Mouse (Mus musculus): Measurements from ENCODE around the gene Dohh. TPM values are rescaled to one million over a fixed set of nuclear protein-coding genes. Genes with fewer than 3 reads are reported as not detected.
A peak's percentile ranks its signal among the peaks of the same experiment; 100 is the strongest.

Dohh gene
- polyA plus RNA-seq, 1 experiment from 2014 or later, result 74.5 TPM

- H3K27ac ChIP-seq, result peak overlapping the region; percentile 94
- no peaks in the 10 kb centered on the region for H3K27me3 ChIP-seq (replicated peaks)
- H3K4me3 ChIP-seq, result peak overlapping the region; percentile 8; the same call in 1 of the 2 replicates
- H3K9me3 ChIP-seq (replicated peaks), result no peaks in the 10 kb centered on the region
- ATAC-seq, result no peak
- H3K4me1 ChIP-seq, result peaks cover 92% of the 10 kb centered on the region
- peaks cover 54% of the 10 kb centered on the region for H3K36me3 ChIP-seq
- H3K4me2 ChIP-seq, result peak overlapping the region; percentile 96
- WGBS (ENCODE audit: insufficient replicate concordance), result 66% methylated on average over 8 of the region's 8 CpGs
- peak overlapping the region; percentile 100 for H3K9ac ChIP-seq
Observed at GRCm38 (mm10) chr10:81360721-81361120, 23.5 kb upstream of the Dohh start.

DNA sequence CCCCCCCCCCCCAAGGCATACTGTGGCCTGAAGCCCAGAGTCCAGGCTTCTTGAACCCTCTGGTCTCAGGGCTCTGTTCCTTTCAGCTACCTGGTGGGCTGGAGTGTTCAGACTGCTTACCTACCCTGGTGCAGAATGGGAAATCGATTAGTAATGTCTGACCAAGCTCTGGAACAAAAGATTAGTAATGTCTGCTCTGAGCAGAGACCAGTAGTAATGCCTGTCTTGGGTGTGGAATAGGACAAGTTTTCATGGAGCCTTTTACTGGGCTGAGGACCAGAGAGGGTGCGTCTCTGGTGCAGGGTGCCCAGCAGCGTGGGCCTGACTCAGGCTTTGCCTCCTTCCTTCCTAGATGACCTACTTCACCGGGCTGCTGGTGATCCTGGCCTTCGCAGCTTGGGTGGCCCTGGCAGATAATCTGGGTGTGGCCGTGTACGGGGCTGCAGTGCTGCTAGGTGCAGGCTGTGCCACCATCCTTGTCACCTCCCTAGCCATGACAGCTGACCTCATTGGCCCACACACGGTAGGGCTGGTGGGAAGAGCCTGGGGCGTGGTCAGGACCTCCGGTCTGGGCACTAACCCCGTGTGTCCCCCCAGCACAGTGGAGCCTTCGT lies 21.8 kb upstream of the Dohh start:
- peak; percentile 87 for ATAC-seq
- Histone ChIP-seq H3K9me3 (replicated peaks) (no peaks in the 10 kb centered on the region), H3K27me3 (replicated peaks) (no peaks in the 10 kb centered on the region), H3K9ac (peak overlapping the region; percentile 62), H3K36me3 (peaks cover 69% of the 10 kb centered on the region), H3K27ac (peak overlapping the region; percentile 94), H3K4me1 (peaks cover 93% of the 10 kb centered on the region), H3K4me2 (peak overlapping the region; percentile 96), H3K4me3 (peak overlapping the region; percentile 25)
- 32% methylated on average over 12 of the region's 12 CpGs for WGBS (ENCODE audit: insufficient replicate concordance)

DNA sequence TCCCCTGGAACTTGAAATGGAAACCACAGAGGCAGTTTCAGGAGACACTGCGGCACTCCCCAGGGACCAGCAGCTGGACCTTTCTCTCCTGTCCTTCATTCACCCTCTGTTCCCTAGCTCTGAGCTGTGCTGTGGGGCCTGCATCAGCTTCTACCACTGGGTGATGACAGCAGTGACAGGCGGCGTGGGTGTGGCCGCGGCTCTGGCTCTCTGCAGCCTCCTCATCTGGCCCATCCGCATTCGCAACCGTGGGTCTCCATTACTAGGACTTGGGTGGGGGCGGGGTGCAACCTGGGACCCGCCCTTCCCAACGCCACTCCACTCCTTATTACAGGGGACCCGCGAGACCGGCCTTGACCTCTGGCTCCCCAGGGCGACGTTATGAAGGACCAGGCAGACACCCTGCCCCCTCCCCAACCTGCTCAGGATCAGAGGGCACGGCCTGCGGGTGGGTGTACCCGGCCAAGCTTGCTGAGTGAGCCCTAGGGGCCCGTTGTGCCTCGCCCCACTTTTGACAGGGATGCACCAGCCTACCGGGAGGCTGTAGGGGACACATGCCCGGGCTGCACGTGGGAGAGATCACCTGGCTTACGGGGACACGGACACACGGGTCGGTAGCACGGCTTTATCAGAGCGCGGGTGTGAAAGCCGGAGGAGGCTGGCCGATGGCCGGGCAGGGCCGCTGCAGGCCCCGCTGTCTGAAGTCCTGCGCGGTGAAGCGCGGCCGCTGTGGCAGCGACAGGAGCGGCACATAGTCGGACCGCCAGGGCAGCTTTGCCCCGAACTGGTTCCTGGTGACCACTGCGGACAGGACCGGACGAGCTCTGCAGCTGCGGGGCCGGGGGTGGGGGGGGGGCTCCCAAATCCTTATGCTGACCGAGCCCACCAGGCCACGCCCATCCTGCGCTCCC lies 20.5 kb upstream of the Dohh start:
- WGBS (ENCODE audit: insufficient replicate concordance), result 38% methylated on average over 54 of the region's 54 CpGs
- Histone ChIP-seq H3K27me3 (replicated peaks) (no peaks in the 10 kb centered on the region), H3K4me1 (peaks cover 84% of the 10 kb centered on the region), H3K27ac (peak overlapping the region; percentile 94), H3K9me3 (replicated peaks) (no peaks in the 10 kb centered on the region), H3K4me2 (peak overlapping the region; percentile 96), H3K36me3 (peaks cover 82% of the 10 kb centered on the region), H3K4me3 (peak overlapping the region; percentile 7), H3K9ac (peak overlapping the region; percentile 62)
- peak; percentile 30 for ATAC-seq

- Histone ChIP-seq H3K36me3 (peaks cover 85% of the 10 kb centered on the region), H3K4me3 (0 out of 2 replicates have a peak overlapping the region, but pooled peaks have one; percentile 3), H3K9ac (peak overlapping the region; percentile 62), H3K9me3 (replicated peaks) (no peaks in the 10 kb centered on the region), H3K4me1 (peaks cover 74% of the 10 kb centered on the region), H3K27me3 (replicated peaks) (no peaks in the 10 kb centered on the region), H3K27ac (peak overlapping the region; percentile 94), H3K4me2 (peak overlapping the region; percentile 96)
- ATAC-seq, result no peak
- WGBS (ENCODE audit: insufficient replicate concordance), result 50% methylated on average over 28 of the region's 28 CpGs
Observed at GRCm38 (mm10) chr10:81364666-81365065, 19.6 kb upstream of the Dohh start.

DNA sequence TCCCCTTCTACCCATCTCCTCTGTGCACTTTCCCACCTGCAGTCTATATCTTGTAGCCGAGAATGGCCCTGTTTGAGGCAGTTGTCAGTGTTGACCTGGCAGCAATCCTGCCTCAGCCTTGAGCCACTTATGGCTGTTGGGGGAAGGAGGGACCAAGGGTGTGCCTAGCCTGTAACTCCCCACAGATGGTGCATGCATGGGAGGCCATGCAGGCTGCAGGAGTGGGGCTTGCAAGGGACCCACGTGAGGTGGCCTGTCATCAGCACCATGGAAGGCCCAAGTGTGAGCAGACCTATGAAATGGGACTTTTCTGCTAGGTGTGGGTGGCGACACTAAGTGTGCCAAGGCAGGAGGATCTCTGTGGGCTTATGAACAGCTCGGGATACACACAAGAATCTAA lies 19.2 kb upstream of the Dohh start:
- Histone ChIP-seq H3K4me2 (peak overlapping the region; percentile 96), H3K27me3 (replicated peaks) (no peaks in the 10 kb centered on the region), H3K27ac (peak overlapping the region; percentile 94), H3K9ac (0 out of 2 replicates have a peak overlapping the region, but pooled peaks have one; percentile 62), H3K4me3 (no peak overlapping the region), H3K4me1 (peaks cover 70% of the 10 kb centered on the region), H3K9me3 (replicated peaks) (no peaks in the 10 kb centered on the region), H3K36me3 (peaks cover 85% of the 10 kb centered on the region)
- 46% methylated on average over 4 of the region's 4 CpGs for WGBS (ENCODE audit: insufficient replicate concordance)
- no peak for ATAC-seq

GRCm38 (mm10) chr10:81365672-81366476 lies 18.4 kb upstream of the Dohh start, which contains the start of gene 4930404N11Rik:
Gene 4930404N11Rik (minus strand): TSS chr10:81365816.
- WGBS (ENCODE audit: insufficient replicate concordance), result 31% methylated on average over 12 of the region's 12 CpGs
- H3K4me1 ChIP-seq, result peaks cover 62% of the 10 kb centered on the region
- peak within 1 kb of the TSS; percentile 96 for H3K4me2 ChIP-seq
- H3K4me3 ChIP-seq, result 0 out of 2 replicates have a peak within 1 kb of the TSS, but pooled peaks have one; percentile 3
- no peak for ATAC-seq
- H3K27ac ChIP-seq, result peak within 1 kb of the TSS; percentile 94
- H3K9ac ChIP-seq, result peak within 1 kb of the TSS; percentile 62
- H3K9me3 ChIP-seq (replicated peaks), result no peaks in the 10 kb centered on the region
- H3K36me3 ChIP-seq, result peaks cover 85% of the 10 kb centered on the region
- no peaks in the 10 kb centered on the region for H3K27me3 ChIP-seq (replicated peaks)

DNA sequence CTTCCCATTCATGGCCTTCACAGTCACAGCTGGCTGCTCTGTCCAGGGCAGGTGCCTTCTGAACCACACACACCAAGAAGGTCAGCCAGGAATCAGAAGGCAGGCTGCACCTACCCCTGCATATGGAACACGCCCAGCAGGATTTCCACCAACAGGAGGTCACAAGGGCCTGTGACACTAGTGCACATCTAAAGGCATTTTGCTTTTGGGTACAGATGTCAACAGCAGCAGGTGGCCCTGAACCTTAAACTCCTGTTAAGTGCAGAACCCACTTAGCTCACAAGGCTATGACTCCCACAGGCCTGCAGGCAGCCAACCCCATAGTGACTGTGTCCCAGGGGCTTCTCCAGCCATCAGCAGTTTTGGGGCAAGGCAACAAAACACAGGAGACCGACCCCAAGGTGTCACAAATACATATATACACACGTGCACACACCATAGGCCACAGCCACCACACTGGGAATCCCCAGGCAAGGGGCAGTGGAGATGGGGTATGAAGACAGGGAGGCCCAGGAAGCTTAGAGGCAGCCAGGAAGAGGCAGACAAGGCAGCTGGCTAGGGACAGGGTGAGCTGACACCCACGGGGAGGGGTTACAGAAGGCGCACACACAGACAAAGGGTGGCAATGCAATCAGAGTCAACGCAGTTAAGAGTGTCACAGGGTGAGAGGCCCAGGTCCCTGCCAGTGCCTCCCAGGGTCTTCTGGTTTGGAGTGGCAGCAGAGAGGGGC lies 17.6 kb upstream of the Dohh start:
- Histone ChIP-seq H3K27ac (peak overlapping the region; percentile 94), H3K4me2 (no peak overlapping the region), H3K36me3 (peaks cover 85% of the 10 kb centered on the region), H3K4me1 (peaks cover 55% of the 10 kb centered on the region), H3K9me3 (replicated peaks) (no peaks in the 10 kb centered on the region), H3K9ac (no peak overlapping the region), H3K27me3 (replicated peaks) (no peaks in the 10 kb centered on the region), H3K4me3 (no peak overlapping the region)
- 68% methylated on average over 6 of the region's 6 CpGs for WGBS (ENCODE audit: insufficient replicate concordance)
- no peak for ATAC-seq

DNA sequence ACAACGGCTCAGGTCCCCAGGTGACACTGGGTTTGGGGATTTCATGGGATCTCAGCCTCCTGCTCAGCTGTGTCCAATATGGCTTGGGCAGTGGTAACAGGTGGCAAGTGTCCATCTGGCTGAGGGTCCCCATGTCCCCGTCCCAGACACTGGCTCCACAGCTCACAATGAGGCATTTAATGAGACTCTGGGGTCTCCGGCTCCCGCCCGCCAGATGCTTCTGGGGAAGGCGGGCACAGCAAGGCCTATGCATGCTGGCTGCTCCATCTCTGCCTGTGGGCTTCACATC lies 17.1 kb upstream of the Dohh start:
- Histone ChIP-seq H3K4me3 (no peak overlapping the region), H3K9me3 (replicated peaks) (no peaks in the 10 kb centered on the region), H3K4me1 (peaks cover 50% of the 10 kb centered on the region), H3K9ac (no peak overlapping the region), H3K36me3 (peaks cover 85% of the 10 kb centered on the region), H3K27ac (0 out of 2 replicates have a peak overlapping the region, but pooled peaks have one; percentile 94), H3K27me3 (replicated peaks) (no peaks in the 10 kb centered on the region), H3K4me2 (no peak overlapping the region)
- WGBS (ENCODE audit: insufficient replicate concordance), result 90% methylated on average over 6 of the region's 6 CpGs
- no peak for ATAC-seq

DNA sequence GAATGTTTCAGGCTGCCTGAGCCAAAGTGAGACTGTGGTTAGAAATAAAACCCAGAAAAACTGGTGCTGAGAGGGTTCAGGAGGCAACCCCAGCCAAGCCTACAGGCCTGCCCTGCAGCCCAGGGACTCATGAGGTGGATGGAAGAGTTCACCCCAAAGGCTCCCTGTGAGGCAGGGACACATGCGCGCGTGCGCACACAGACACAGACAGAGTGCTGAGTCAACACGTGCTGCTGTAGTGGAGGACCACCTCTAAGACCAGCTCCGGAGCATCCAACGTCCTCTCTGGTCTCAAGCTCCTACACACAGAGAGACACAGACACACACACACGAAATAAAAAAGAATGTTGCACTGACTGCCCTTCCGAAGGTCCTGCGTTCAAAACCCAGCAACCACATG lies 8.9 kb upstream of the Dohh start:
- no peak for ATAC-seq

DNA sequence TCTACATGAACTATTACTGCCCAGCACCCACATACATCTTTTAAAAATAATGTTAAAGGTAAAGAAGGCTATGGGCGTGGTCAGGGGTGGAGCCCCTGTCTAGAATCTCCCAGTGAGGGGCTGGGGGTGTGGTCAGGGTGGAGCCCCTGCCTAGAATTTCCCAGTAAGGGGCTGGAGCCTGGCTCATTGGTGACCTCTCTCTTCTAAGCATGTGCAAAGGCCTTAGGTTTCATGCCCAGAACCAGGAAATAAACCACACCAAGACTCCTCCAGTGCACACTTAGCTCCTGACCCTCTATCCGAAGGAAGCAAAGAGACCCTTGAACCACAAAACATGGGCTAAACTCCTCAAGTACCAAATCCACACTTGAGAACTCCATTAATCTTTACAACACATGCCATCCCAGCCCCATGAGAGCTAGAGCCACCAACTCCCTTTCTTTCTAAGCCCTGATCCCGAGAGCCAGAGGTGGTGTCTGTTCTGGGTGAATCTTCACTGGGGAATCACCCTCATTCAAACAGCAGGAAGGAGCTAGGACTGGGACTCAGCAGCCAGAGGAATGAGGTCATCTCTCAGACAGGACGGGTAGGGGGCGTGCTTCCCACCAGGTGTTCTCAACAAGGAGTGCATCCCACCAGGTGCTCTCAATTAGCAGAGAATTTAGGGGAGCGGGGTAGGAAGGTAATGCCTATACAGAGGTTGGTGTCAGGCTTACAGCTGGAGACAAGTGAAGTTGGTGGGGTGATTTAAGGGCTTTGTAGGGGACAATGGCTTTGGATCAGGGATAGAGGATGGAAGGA lies 7.5 kb upstream of the Dohh start:
- peak overlapping the region; percentile 79 for H3K4me2 ChIP-seq
- peak overlapping the region; percentile 92 for H3K27ac ChIP-seq
- no peaks in the 10 kb centered on the region for H3K27me3 ChIP-seq (replicated peaks)
- H3K4me3 ChIP-seq, result peak overlapping the region; percentile 90
- H3K36me3 ChIP-seq, result peaks cover 47% of the 10 kb centered on the region
- 29% methylated on average over 6 of the region's 6 CpGs for WGBS (ENCODE audit: insufficient replicate concordance)
- no peaks in the 10 kb centered on the region for H3K9me3 ChIP-seq (replicated peaks)
- H3K4me1 ChIP-seq, result peaks cover 76% of the 10 kb centered on the region
- peak; percentile 31; the same call in 1 of the 2 replicates for ATAC-seq
- peak overlapping the region; percentile 98 for H3K9ac ChIP-seq

More for the DNA sequence above, 8.9 kb upstream of the Dohh start:
- WGBS (ENCODE audit: insufficient replicate concordance), result 89% methylated on average over 10 of the region's 10 CpGs
- H3K27me3 ChIP-seq (replicated peaks), result no peaks in the 10 kb centered on the region
- H3K4me1 ChIP-seq, result peaks cover 61% of the 10 kb centered on the region
- peaks cover 61% of the 10 kb centered on the region for H3K36me3 ChIP-seq
- H3K9me3 ChIP-seq (replicated peaks), result no peaks in the 10 kb centered on the region
- H3K9ac ChIP-seq, result no peak overlapping the region
- H3K4me3 ChIP-seq, result 0 out of 2 replicates have a peak overlapping the region, but pooled peaks have one; percentile 13
- peak overlapping the region; percentile 92; the same call in 1 of the 2 replicates for H3K27ac ChIP-seq
- H3K4me2 ChIP-seq, result peak overlapping the region; percentile 79

Data from liver, embryonic 12.5 days (tissue).